Mouse (Mus musculus) thymus, postnatal 10 days (tissue): ENCODE results near the gene Pop5.

Experiments
- DNase-seq, 2 experiments: peaks; one replicate each; pipeline ENCODE4 v3.0.0; 2021; ENCODE audit warnings: low spot score in 2 of 2

The Pop5 gene

GRCm38 (mm10) chr5:115262502-115263291, 27.1 kb downstream of the Pop5 start:
- DNase-seq = no peak

DNA sequence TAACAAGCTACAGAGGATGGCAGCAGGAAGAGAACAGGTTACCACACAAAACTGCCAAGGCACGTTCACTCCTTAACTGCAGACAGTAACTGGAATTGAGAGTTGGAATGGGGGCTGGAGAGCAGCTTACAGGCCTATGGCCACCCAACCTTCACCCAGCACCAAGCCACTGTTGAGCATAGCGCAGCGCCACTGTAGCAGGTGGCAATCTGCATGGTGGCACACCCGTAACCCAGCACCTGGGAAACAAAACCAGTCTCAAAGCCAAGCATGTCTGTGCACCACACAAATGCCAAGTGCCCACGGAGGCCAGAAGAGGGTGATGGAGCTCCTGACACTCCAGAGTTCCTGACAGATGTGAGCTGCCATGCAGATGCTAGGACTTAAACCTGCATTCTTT, 30.7 kb downstream of the Pop5 start:
- DNase-seq = no peak

- DNase-seq = no peak
These were observed 31.3 kb downstream of the Pop5 start for GRCm38 (mm10) chr5:115266787-115267468.

GRCm38 (mm10) chr5:115267469-115268045, 31.9 kb downstream of the Pop5 start:
- DNase-seq = no peak

- DNase-seq = no peak
These were observed 32.6 kb downstream of the Pop5 start for GRCm38 (mm10) chr5:115268266-115268665.

DNA sequence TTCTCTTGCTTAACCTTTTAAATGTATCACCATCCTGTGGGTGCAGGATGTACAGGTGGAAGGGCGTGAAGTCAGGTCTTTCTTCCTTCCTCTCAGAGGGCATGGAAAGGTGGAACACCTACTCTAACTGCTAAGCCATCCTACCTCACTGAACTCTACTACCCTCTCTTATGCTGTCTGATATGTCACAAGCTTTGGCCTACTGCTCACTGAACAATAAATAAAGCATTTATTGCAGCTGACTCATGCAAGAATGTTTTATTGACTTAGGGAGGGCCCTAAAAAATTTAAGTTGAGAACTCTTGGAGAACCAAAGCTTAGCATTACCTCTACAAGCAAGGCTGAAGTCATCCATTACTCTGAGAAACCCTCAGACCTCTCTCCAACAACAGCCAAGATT, 34.3 kb downstream of the Pop5 start:
- DNase-seq = no peak

GRCm38 (mm10) chr5:115271931-115272811, 36.5 kb downstream of the Pop5 start:
- peak; percentile 47 to 55 for DNase-seq

- DNase-seq = peak; percentile 95 to 97
These were observed 37.3 kb downstream of the Pop5 start, which contains the start of gene Rnf10 for GRCm38 (mm10) chr5:115272812-115273548. TSS of gene Rnf10 (minus strand) at chr5:115272898.

DNA sequence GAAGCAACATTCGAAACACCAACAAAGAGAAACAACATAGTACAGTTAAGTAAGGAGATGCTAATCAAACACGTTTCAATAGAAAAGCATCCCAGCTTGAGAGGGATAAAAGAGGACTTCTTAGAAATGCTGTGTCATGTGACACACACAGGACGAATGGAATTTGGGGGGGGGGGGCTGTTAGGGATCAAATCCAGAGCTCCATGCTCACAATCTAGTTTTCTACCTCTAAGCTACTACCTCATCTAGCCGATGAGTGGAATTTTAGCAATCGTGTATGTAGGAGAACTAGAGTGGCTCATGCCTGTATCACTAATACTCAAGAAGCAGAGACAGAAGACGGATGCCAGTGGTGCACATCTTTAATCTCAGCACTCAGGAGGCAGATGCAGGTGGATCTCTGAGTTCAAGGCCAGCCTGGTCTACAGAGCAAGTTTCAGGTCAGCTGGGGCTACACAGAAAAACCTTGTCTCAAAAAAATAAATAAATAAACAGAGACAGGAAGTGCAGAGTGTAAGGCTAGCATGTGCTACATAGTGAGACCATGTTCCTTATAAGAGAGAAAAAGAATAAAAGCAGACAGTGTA, 38.0 kb downstream of the Pop5 start:
- DNase-seq = no peak

GRCm38 (mm10) chr5:115274353-115274752, 38.7 kb downstream of the Pop5 start:
- no peak for DNase-seq

DNA sequence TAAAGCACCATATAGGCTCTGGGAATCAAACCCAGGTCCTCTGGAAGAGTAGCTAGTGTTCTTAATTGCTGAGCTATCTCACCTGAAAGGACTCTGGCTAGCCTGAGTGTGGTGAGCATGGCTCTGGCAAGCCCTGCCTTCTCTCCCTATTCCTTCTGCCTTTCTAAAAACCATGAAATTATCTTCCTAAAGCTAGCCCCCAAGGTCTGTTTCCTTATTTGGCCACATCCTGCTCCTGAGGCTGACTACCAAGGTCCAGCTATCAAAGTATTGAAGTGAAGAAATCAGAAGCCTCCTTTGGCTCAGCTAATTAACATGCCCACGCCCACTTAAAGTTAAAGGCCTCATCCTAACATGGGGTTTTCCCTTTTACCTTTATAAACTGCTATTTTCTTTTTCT, 39.1 kb downstream of the Pop5 start:
- DNase-seq = no peak

DNA sequence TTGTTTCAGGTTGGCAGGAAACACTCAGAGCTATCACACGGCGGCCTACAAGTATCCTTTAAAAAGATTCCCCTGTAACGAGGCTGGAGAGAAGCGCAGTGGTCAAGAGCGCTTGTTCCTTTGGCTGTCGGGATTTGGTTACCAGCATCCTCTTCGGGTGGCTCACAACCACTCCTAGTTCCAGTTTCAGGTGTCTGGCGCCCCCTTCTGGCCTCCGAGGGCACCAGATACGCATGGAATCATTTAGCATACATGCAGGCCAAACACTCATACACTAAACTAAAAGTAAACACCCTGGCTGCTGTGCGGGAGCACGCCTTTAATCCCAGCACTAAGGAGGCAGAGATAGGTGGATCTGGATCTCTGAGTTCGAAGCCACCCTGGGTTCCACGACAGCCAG, 40.4 kb downstream of the Pop5 start:
- peak in 1 of 2 experiments; percentile 39 for DNase-seq

- DNase-seq = no peak
These were observed 42.4 kb downstream of the Pop5 start for GRCm38 (mm10) chr5:115278053-115278452.

DNA sequence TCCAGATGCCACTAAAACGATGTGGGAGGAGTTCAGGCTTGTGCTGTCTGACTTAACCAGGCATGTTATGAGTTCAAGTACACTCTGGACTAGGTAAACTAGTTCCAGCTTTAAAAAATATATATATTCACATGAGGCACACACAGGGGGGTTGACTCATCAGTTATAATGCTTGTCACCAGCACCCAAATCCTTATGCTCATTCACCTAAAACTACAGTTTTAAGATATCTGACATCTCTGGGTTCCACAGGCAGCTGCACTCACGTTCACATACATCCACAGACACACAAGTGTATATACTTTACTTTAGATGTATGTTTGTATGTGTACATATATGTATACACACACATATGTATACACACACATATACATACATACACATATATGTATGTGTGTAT, 43.1 kb downstream of the Pop5 start:
- DNase-seq = no peak

- DNase-seq = peak; percentile 75 to 87
These were observed 43.8 kb downstream of the Pop5 start, which contains the start of gene Coq5 for GRCm38 (mm10) chr5:115279226-115280049. TSS of gene Coq5 (plus strand) at chr5:115279666.

DNA sequence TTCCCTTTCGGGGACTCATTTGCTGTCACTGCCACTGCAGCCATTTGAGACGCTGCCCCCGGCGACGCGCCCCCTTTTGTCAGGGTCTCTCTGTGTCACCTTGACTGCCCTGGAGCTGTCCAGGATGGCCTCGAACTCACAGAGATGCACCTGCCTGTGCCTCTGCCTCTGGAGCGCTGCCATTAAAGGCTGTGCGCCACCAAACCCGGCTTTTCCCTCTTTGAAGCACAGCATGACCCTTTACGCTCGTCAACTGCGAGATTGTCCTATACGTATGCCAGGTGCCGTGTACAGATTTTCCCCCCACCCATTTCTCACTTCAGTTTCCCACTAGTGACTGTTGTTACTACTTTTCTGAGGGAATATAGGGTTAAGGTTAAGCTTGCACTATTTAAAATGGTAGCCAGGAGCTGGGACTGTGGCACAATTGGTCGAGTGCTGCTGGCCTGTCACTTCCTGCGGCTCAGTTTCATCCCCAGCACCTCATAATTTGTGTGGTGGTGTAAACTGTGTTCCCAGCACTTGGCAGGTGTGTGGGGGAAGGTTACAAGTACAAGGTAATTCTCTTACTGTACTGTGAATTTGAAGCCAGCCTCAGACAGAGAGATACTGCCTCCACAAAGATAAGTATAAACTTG, 44.5 kb downstream of the Pop5 start:
- peak in 1 of 2 experiments; percentile 36 for DNase-seq

GRCm38 (mm10) chr5:115284735-115285134, 49.1 kb downstream of the Pop5 start:
- DNase-seq = no peak

- DNase-seq = no peak
These were observed 58.5 kb downstream of the Pop5 start for GRCm38 (mm10) chr5:115294173-115294572.
